Mouse (Mus musculus): ENCODE data around the gene Dhrs1. TPM values are rescaled to one million over a fixed set of nuclear protein-coding genes. Genes with fewer than 3 reads are reported as not detected.

Gene Dhrs1
- total RNA-seq, 4 experiments from 2014 or later, result 67.5 to 76.9 (median 71.0) TPM

DNA sequence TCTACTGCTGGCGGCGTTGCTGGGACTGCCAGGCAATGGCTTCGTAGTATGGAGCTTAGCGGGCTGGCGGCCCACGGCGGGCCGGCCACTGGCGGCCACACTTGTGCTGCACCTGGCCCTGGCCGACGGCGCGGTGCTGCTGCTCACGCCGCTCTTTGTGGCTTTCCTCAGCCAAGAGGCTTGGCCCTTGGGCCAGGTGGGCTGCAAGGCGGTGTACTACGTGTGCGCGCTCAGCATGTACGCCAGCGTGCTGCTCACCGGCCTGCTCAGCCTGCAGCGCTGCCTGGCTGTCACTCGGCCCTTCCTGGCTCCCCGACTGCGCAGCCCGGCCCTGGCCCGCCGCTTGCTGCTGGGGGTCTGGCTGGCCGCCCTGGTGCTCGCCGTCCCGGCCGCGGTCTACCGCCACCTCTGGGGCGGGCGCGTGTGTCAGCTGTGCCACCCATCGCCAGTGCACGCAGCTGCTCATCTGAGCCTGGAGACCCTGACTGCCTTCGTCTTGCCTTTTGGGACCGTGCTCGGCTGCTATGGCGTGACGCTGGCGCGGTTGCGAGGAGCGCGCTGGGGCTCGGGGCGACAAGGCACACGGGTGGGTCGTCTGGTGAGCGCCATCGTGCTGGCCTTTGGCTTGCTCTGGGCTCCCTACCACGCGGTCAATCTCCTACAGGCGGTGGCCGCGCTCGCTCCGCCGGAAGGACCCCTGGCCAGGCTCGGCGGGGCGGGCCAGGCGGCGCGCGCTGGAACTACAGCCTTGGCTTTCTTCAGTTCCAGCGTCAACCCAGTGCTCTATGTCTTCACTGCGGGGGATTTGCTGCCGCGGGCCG is 16.7 kb upstream of the Dhrs1 start:
- DNase-seq, result no peak

DNA sequence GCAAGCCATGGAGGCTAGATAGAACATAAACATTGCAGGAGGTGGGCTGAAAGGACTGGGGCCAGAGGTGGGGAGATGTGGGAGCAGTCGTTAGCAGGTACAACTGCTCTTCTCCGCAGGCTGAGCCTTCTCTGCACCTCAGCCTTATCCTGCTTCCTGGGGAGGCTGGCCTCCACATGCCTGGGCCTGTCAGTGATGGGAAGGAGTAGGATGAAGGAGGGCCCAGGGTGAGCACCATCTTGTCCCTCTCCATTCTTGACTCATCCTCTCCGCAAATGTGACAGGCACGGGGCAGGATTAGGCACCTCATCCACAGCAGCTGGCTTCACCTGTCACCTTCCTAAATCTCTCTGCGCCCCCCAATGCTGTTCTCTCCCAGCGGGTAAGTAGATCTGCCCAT is 15.7 kb upstream of the Dhrs1 start, which contains the start of gene Ltb4r2:
Gene Ltb4r2 (plus strand): TSS at position 266 of the 400 bp plus-strand sequence.
- DNase-seq, result no peak

DNA sequence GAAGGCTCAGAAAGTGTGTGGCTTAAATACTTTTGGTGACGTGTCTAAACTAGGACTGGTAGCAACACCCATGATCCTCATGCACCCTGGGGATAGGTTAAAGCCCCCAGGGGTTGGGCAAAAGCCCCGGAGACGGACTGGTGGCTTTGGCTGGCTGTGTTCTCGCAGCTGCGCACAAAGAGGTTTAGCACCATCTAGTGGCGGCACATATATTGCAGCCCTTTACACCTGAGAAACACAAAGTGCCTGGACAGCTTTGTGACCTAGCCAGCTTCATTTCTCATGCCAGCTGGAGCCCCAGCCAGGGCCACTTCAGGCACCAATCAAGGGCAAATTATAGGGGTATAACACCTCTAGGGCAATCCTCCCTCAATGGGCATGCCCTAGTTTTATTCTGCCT is 14.7 kb upstream of the Dhrs1 start:
- peak; percentile 64 for DNase-seq

DNA sequence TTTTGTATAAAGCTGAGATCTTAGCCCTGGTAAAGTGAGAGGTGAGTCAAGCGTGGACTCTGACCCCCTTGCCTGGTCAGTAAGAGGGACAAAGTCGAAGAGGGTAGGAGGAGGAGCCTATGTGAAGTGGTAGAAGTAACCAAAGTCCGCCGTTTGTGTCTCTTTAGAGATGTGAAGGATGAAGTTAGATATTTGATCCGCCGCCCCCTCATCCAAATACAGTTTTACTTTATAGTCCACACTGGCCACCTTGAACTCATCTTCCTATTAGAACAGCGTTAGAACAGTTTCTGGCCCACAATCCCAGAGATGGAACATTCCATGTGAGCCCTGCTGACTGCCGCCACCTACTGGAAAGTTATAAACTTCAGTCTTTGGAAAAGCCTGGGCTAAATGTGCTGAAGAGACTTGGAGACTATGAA is 12.9 kb upstream of the Dhrs1 start, which contains the start of gene Cideb:
Gene Cideb (minus strand): TSS at position 96 of the 422 bp plus-strand sequence.
- DNase-seq, result no peak

DNA sequence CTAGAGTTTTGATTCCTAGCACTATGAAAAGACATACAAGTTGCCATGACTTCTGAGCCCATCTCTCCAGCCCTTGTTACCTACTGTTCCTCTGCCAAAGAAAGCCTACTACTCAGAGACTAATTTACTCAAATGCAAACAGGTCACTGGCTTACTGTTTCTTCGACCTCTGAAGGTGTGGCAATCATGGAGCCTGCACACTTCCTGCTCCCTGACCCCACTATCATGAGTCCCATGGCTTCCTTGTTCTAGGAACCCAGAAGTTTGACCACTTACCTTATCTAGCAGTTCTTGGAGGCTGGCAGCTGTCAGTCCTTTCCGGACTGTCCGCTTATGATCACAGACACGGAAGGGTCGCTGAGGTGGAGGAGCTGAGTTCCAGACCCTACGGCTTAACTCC is 12.1 kb upstream of the Dhrs1 start:
- DNase-seq, result no peak

DNA sequence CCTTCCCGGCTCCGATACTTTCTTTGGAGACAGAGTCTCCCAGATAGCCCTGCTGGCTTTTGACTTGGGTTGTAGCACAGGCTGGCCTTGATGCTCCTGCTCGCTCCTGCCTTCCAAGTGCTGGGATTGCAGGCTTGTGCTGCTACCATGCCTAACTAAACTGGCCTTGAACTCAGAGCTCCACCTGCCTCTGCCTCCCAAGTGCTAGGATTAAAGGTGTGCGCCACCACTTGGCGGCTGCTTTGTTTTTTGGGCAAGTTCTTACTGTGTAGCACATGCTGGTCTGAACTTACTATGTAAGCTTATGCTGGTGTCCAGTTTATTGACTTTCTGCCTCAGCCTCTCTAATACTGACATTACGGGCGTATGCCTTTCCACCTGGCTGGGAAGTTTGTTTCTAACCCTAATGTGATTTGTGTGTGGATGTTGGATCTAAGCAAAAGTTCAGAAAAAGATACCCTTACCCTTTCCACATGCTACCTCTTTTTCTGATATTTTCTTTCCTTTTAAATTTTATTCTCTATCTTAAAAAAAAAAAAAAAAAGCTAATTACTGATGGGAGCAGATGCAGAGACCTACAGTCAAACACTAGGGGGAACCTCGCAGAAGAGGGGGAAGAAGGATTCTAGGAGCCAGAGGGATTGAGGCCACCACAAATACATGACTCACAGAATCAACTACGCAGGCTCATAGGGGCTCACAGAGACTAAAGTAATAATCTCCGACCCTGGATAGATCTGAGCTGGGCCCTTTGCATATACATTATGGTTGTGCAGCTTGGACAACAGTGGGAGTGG is 1.8 kb upstream of the Dhrs1 start:
- DNase-seq, result no peak

DNA sequence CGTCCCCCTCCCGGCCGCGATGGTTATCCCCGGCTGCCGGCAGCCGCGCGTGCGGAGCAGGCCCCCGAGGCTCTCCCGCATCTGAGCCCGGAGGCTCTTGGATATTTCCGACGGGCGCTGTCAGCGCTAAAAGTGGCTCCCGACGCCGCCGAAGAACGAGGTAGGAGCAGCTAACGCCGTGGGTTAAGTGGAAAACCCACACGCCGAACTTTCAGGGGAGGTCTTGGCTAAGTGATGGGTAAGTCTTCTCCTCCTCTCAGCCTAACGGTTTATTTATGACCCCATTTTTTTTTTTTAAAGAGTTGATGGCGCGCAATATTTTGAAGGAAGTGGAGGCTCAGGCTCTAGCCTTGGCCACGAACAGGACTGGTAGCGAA is 359 bp upstream of the Dhrs1 start:
- no peak for DNase-seq

DNA sequence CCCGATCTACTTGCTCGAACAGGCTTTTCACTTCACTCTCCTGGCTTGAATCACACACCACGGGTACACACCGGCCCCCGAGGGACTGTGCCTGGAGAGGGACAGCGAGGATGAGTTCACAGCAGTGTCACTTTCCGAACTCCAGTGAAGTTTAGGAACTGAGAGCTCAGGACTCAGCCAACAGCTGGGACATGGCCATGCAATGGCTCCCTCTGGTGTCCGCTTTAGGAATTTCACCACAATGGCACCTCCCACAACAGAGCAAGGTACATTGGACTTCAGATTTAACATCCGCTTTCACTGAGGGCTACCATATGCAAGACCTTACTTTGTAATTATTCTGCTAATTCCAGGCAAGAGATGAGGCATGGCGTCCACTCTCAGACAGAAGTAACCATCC is 1.8 kb downstream of the Dhrs1 start:
- DNase-seq, result peak; percentile 77

DNA sequence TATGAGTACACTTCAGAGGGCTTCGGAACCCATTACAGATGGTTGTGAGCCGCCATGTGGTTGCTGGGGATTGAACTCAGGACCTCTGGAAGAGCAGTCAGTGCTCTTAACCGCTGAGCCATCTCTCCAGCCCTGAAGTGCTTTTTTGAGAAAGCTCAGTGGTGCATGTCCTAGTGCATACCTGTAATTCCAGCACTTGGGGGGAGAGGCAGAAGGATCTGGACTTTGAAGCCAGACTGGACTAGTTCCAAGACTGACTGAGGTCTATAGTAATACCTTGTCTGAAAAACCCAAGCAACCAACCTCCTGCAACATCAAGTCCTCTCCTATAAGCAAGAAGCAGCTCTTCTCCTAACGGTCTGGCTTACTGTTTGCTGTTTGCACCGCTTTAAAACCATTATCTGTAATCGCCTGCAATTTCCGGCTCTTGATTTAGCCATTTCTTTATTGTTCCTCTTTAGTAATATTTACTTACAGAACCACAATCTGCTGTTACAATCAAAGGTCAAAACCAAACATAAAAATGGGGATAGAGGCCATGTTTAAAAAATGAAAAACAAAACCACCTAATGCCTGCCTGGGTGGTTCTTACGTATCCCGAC is 8.3 kb downstream of the Dhrs1 start:
- no peak for DNase-seq

DNA sequence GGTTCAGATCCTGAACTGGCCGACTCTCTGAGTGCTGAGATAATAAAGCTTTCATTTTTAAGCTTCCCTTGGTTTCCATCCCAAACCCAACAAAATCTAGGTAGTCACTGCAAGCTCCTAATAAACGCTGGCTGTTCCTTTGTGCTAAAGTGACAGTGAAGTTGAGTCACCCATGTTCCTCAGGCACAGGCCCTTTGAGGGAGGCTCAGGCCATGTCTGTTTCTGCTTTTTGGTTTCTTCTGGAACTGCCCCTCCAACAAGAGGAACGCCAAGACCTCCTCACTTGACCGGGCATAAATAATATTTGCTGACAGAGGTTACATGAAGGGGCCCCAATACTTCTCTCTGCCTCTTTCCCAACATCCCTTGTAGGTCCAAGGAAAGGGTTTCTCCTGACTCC is 9.7 kb downstream of the Dhrs1 start:
- DNase-seq, result no peak

DNA sequence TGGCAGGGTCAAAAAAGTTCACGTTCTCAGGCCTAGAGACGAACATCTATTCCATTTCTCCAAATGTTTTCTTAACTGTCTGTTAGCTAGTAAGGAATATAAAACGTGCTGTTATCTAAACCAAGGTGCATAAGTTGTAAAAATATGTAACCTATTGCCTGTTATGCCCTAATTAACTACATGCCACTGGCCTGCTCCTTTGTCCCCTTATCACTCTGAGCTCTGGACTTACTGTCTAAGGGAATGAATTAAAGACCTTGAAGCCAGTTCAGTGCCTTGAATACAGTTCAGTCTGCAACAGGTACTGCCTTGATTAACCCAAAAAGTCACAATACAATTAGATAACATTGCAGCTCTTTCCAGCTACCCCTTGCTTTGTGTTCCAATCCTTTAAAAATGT is 10.2 kb downstream of the Dhrs1 start:
- no peak for DNase-seq

DNA sequence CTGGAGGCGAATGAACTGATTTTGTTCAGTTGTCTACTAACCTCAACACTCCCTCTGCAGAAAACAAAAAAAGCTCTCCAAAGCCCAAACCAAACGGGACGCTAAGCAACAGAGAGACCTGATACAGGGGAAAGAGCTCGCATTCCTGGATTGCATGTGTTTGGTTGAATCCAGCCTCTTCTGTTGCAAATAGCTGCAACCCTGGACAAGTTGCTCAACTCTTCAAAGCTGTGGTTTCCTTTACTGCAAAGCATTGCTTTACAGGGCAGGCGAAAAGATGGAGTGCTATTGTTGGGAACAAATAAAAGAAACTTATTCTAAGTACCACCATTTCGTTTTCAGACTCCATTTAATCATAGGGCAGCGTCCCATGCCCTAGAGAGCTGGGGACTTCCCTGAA is 10.6 kb downstream of the Dhrs1 start:
- no peak for DNase-seq

DNA sequence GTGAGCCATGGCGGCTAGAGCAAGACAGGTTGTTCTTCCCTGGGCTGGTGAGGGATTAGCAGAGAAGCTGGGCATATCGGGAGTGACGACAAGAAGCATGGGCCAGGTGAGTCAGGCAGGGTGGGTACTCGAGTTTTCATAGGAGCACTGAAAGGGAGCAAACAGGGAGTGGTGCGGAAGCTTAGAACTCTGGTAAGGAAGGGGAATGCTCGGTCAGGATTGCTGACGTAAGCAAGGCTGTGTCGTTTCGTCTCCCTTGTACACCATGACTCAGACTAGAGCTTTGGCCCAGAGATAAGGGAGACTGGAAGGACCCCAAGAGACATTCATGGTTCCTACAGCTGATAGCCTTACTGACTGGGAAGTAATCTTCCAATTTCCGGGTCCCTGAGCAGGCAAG is 11.6 kb downstream of the Dhrs1 start:
- DNase-seq, result no peak

DNA sequence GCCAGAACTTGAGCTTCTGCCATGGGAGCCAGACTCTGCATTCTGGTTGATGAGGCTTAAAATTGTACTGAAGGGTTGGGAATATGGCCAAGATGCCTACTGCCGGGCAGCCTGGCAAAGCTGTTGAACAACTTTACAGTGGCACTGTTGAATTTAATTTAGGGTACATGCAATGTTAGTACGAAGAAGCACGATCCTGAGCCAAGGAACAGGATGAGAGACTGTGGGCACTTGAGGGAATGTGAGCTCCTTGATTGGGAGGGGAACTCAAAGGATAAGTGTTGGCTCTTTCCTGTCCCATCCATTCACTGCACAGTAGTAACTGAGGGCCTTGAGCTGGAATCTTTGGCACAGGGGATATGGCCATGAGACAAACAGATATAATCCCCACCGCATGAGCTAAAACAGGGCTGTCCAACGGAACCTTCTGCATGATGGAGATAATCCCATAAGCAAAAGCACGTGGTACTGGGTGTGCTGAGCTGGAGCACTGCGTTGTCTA is 14.9 kb downstream of the Dhrs1 start:
- no peak for DNase-seq

DNA sequence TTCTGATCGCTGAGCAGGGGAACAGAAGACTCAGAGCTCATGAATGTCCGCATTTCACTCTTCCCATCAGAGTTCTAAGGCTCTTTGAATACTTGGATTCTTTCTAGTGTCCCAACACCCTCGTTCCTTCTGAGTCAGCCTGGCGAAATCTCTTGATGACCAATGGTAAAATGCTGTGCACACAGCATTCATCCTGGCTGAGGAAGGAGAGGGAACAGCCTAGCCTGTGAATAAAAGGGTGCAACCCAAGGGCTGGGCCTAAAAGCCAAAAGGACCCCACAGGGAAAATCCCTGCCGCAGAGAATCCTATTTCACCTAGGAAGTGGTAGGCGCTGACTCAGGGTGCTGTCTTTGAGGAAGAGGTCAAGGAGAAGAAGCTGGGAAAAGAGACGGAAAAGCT is 15.4 kb downstream of the Dhrs1 start:
- DNase-seq, result no peak

DNA sequence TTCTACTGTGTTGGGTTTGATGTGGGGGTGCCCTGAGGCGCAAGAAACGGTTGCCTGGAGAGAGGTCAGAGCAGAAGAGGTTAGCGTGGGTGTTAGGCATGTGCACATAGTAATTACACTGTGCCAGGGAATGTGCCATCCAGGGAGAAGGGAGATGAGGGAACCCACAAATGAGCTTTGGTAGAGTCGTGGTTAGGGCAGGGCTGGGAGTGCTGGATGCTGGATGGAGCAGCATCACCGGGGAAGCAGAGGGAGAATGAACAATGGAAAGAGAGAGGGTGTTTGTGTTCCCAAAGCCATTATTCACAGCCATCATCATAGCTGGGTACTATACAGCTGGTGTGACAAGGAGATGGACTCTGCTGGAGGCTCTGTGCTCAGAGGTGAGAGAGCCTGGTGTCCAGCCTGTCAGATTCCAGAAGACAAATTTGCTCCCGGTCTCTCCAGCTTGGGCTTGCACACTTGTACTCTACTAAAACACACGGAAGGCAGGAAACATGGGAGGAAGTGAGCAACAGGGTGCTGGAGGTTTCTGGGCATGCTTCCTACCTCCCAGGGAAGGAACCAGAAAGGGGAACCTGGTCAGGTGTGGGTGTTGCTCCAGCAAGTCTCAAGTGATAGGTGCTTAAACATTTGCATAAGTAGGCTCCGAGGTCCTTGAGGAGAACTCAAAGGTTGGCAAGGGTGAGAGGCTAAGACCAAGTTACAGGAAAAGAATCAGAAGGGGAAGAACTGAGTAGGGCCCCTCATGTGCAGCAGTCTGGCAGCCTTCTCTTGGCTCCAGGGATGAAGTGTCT is 17.4 kb downstream of the Dhrs1 start:
- DNase-seq, result no peak

DNA sequence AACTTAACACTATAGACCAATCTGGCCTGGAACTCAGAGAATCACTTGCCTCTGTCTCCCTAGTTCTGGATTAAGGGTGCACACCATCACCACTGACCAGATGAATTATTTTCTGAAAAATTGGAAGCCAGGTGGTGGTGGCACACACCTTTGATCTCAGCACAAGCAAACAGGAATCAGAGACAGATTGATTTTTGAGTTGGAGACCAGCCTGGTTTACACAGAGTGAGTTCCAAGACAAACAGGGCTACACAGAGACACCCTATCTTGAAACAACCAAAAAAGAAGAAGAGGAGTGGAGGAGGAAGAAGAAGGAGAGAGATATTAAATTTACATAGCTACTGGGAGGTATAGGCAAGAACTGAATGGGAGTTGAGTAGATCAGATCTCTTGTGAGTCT is 19.2 kb downstream of the Dhrs1 start:
- DNase-seq, result no peak

DNA sequence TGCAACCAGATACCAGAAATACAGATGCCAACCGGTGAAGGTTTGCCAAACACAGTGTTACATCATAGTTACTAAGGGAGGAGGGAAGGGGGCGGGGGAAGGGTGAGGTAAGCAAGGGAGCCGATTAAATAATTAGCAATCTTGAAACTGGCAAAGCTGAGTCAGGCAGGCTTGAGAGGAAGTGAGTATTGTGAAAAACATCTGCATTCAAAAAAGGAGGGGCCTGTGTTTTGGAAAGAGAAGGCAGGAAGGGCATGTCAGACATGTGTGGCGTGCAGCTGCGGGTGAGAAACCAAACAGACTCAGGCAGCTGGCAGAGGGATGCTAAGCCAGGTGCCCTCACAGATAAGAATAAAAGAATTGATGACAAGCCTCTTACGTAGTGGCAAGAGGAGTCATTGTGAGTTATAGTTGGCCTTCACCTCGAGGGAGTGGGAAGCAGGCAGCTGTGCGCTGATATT is 21.0 kb downstream of the Dhrs1 start:
- DNase-seq, result peak; percentile 46

DNA sequence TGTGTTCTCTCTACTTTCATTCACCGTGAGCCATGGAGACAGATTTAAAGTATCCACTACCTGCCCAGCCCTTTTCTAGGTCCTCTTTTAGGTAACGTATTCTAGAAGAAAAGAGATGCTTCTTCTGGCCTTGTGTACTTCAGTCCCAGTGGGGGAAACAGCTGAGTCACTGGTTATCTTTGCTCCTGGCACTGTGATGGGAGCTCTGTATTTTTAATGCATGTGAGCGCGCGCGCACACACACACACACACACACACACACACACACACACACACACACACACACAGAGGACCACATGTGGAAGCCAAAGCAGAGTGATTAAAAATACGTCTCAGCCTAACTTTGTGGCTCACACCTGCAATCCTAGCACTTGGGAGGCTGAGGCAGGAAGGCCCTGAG is 22.1 kb downstream of the Dhrs1 start:
- no peak for DNase-seq

DNA sequence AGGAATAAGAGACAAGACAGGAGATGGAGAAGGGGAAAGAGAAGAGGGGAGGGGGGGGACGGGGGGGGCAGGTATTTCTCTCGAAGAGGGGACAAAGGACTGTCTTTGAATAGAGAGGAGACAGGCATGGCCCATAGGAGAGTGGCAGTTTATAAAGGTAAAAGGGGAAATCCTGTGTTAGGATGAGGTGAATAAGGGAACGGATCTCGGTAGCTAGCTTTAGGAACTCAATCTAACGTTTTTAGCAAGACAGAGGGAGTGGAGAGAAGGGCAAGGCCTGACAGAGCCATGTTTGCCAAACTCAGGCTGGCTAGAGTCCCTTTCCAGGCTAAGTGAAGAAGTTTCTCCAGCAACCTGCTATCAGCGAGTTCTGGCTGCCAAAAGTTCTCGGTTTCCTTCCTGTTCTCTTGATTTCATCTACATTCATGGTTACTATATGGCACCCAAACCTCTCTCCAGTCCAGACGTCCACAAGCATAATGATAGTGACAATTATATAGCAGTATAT is 23.0 kb downstream of the Dhrs1 start:
- no peak for DNase-seq

DNA sequence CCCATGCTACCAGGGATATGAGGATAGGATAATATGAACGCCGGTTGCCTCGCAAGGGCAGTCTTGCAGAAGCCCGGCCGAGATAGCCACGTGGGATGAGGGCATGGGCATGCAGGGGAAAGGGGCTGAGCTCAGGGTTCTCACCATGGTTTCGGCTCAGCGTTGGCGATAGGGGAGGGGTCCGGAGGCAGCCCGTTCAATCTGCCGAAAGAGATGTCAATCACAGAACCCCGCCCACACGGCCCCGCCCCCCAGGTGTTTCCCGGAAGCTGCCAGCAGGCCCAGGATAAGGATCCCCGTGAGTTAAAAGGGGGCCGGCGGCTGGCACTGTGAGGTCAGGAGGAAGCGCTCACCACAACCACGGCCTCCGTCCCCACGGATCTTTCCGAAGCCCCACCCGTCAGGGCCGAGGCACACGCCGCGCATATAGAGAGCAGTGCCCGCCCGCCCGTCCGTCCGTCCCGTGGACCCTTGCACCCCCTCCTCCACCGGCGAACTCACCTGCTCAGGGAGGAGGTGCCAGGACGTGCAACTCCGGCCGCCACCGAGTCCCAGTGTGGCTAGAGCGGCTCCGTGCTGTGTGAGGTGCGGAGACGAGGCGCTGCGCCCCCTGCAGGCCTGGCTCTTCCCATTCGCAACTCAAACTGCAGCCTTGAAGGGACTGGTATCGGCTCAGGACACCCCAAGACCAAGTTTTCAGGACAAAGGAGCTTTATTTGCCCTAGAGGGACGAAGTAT is 23.6 kb downstream of the Dhrs1 start, which contains the start of gene Rabggta:
Gene Rabggta (minus strand): TSS at position 564 of the 738 bp plus-strand sequence.
- peak; percentile 84 for DNase-seq
